Mouse (Mus musculus) erythroblast, adult 5-6 weeks (primary cell): Measurements from ENCODE around the gene Ldhb. TPM values are rescaled to one million over a fixed set of nuclear protein-coding genes. Genes with fewer than 3 reads are reported as not detected.

ENCODE experiments used
- ATAC-seq: replicated peaks from 2 replicates; pipeline ENCODE4 v1.8.0; 2016; ENCODE audit warnings: moderate number of reproducible peaks, mild to moderate bottlenecking, moderate TSS enrichment, inconsistent platforms; ENCODE audit not compliant: poor library complexity, low FRiP score, severe bottlenecking
- total RNA-seq, 2 experiments: library from RNA; stranded (forward) in 1 of 2; stranded (reverse) in 1 of 2; fragments of 150-400 nt in 1 of 2; fragments of 200-764, 138-1000 nt in 1 of 2; gene quantifications; 2 replicates each; pipeline versions ENCODE4 v1.2.3 to v1.2.4; 2015 to 2017; ENCODE audit warnings: low replicate concordance in 2 of 2

Gene Ldhb
- 6.3 and 12.3 TPM in 2 replicates for total RNA-seq (2015; ENCODE audit: low replicate concordance)
- 6.0 and 11.8 TPM in 2 replicates for total RNA-seq (2017; ENCODE audit: low replicate concordance)

GRCm38 (mm10) chr6:142507785-142508162, at the start of gene Ldhb:
Ldhb (minus strand) TSS chr6:142507957.
- no peak for ATAC-seq

GRCm38 (mm10) chr6:142555988-142556387, 48.2 kb upstream of the Ldhb start:
- no peak for ATAC-seq

GRCm38 (mm10) chr6:142551482-142551881, 43.7 kb upstream of the Ldhb start:
- ATAC-seq: no peak

- ATAC-seq: no peak
Measured at GRCm38 (mm10) chr6:142550871-142551270, 43.1 kb upstream of the Ldhb start.

GRCm38 (mm10) chr6:142548377-142548776, 40.6 kb upstream of the Ldhb start:
- ATAC-seq: no peak

GRCm38 (mm10) chr6:142545132-142545531, 37.4 kb upstream of the Ldhb start:
- no peak for ATAC-seq

- no peak for ATAC-seq
Measured at GRCm38 (mm10) chr6:142543648-142544047, 35.9 kb upstream of the Ldhb start.

GRCm38 (mm10) chr6:142542800-142543175, 35.0 kb upstream of the Ldhb start:
- no peak for ATAC-seq

GRCm38 (mm10) chr6:142542082-142542799, 34.5 kb upstream of the Ldhb start:
- ATAC-seq: no peak

GRCm38 (mm10) chr6:142540561-142541160, 32.9 kb upstream of the Ldhb start:
- no peak for ATAC-seq

GRCm38 (mm10) chr6:142540131-142540530, 32.4 kb upstream of the Ldhb start:
- ATAC-seq: no peak

GRCm38 (mm10) chr6:142538503-142538902, 30.7 kb upstream of the Ldhb start:
- no peak for ATAC-seq

- no peak for ATAC-seq
Measured at GRCm38 (mm10) chr6:142533412-142533811, 25.7 kb upstream of the Ldhb start.

- ATAC-seq: no peak
Measured at GRCm38 (mm10) chr6:142532686-142533085, 24.9 kb upstream of the Ldhb start.

- no peak for ATAC-seq
Measured at GRCm38 (mm10) chr6:142532141-142532540, 24.4 kb upstream of the Ldhb start.

- ATAC-seq: no peak
Measured at GRCm38 (mm10) chr6:142530378-142530777, 22.6 kb upstream of the Ldhb start.

- ATAC-seq: no peak
Measured at GRCm38 (mm10) chr6:142529680-142530079, 21.9 kb upstream of the Ldhb start.

GRCm38 (mm10) chr6:142527931-142528562, 20.3 kb upstream of the Ldhb start:
- no peak for ATAC-seq

- ATAC-seq: no peak
Measured at GRCm38 (mm10) chr6:142524635-142525308, 17.0 kb upstream of the Ldhb start.

GRCm38 (mm10) chr6:142521591-142522110, 13.9 kb upstream of the Ldhb start:
- no peak for ATAC-seq
